Mouse (Mus musculus) MEL (cell line): ENCODE data around the gene Snd1.

Source experiments
- CTCF ChIP-seq, 3 experiments: IDR thresholded peaks in 2 of 3; conservative IDR thresholded peaks in 1 of 3; 2 replicates each; pipeline ENCODE4 v1.5.1; 2011 to 2012; ENCODE audit warnings: low read length in 3 of 3, low read depth in 2 of 3, mild to moderate bottlenecking in 2 of 3, improper control_type of control experiment in 1 of 3, inconsistent platforms in 1 of 3, mixed read lengths in 1 of 3, moderate library complexity in 1 of 3; ENCODE audit not compliant: control insufficient read depth in 1 of 3, insufficient read depth in 1 of 3, poor library complexity in 1 of 3, severe bottlenecking in 1 of 3
- EP300 ChIP-seq, 2 experiments: IDR thresholded peaks; 2 replicates each; pipeline ENCODE4 v1.6.1; 2011; ENCODE audit warnings: improper control_type of control experiment in 2 of 2, low read length in 2 of 2, low read depth in 1 of 2, mild to moderate bottlenecking in 1 of 2
- GATA1 ChIP-seq: IDR thresholded peaks from 2 replicates; pipeline ENCODE4 v1.6.1; 2011; ENCODE audit warnings: low read depth, low read length, improper control_type of control experiment
- MAZ ChIP-seq: IDR thresholded peaks from 2 replicates; pipeline ENCODE4 v1.6.1; 2012; ENCODE audit warnings: low read depth, mild to moderate bottlenecking, inconsistent platforms, low read length, improper control_type of control experiment
- MXI1 ChIP-seq: IDR thresholded peaks from 2 replicates; pipeline ENCODE4 v1.6.1; 2011; ENCODE audit warnings: mild to moderate bottlenecking, low read depth, low read length, improper control_type of control experiment
- POLR2A ChIP-seq, 2 experiments: IDR thresholded peaks; 2 replicates each; pipeline ENCODE4 v1.6.1; 2011 to 2012; ENCODE audit warnings: low read length in 2 of 2, mild to moderate bottlenecking in 2 of 2, control low read depth in 1 of 2, improper control_type of control experiment in 1 of 2, low read depth in 1 of 2, moderate library complexity in 1 of 2; ENCODE audit not compliant: control insufficient read depth in 1 of 2, insufficient read depth in 1 of 2, poor library complexity in 1 of 2
- POLR2AphosphoS2 ChIP-seq: IDR thresholded peaks from 2 replicates; pipeline ENCODE4 v1.6.1; 2011; ENCODE audit warnings: low read length, improper control_type of control experiment
- POLR2AphosphoS5 ChIP-seq: IDR thresholded peaks from 2 replicates; pipeline ENCODE4 v1.6.1; 2012; ENCODE audit warnings: low read depth, borderline replicate concordance, mild to moderate bottlenecking, inconsistent platforms, low read length, moderate library complexity, mixed read lengths
- TBP ChIP-seq: IDR thresholded peaks from 2 replicates; pipeline ENCODE4 v1.8.0; 2011; ENCODE audit warnings: low read depth, low read length, improper control_type of control experiment

GRCm38 (mm10) chr6:28866206-28866605, 391.3 kb downstream of the Snd1 start:
- no peak for TF ChIP-seq TBP
- no peak for TF ChIP-seq POLR2A (IDR thresholded peaks at IDR 0.05; ENCODE audit: control insufficient read depth in 1 of 2, insufficient read depth in 1 of 2, low read depth in 1 of 2, low read length in 2 of 2, poor library complexity in 1 of 2)
- TF ChIP-seq POLR2AphosphoS2: no peak
- no peak for TF ChIP-seq GATA1
- no peak for TF ChIP-seq CTCF (IDR thresholded peaks at IDR 0.05 in 2 of 3, conservative IDR thresholded peaks at IDR 0.05 in 1 of 3; ENCODE audit: control insufficient read depth in 1 of 3, insufficient read depth in 1 of 3, low read depth in 2 of 3, low read length in 3 of 3, poor library complexity in 1 of 3, severe bottlenecking in 1 of 3)
- TF ChIP-seq MAZ: no peak
- TF ChIP-seq POLR2AphosphoS5: no peak
- TF ChIP-seq MXI1: no peak
- no peak for TF ChIP-seq EP300 (IDR thresholded peaks at IDR 0.05; ENCODE audit: low read depth in 1 of 2, low read length in 2 of 2)
